Mouse (Mus musculus): ENCODE data around the gene Hpn. TPM values are rescaled to one million over a fixed set of nuclear protein-coding genes. Genes with fewer than 3 reads are reported as not detected.
A peak's percentile ranks its signal among the peaks of the same experiment; 100 is the strongest.

Gene Hpn
- polyA plus RNA-seq (2015; fragmentation: Nextera tagmentation; extraction: Ambion mirVana) = 3.0 and 3.2 TPM in 2 replicates

DNA sequence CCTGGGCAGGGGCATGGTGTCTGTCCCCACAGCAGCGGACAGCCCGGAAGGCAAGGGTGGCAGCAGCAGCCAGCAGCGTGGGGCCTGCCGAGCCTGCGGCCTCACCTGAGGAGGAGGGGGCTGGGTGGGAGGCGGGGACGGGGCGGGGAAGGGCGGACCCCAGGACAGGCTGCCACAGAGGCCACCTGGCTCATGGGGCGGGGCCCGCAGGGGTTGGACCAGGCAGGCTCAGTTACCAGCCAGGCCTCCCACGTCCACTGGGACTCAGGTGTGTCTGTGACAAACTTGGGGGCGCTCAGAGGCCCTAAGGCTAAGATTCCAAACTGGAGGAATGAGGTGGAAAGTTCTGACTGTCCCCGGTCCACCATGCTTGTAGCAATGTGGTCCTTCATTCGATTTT, at the start of gene Hpn:
Gene Hpn, minus strand, starts transcription at position 109 of the 400 bp plus-strand sequence.
- Histone ChIP-seq H3K36me3 (no peaks in the 10 kb centered on the region), H3K4me3 (peak within 1 kb of the TSS; percentile 10; the same call in 1 of the 2 replicates), H3K4me1 (peaks cover 10% of the 10 kb centered on the region), H3K27me3 (no peaks in the 10 kb centered on the region), H3K4me2 (replicated peaks) (peak within 1 kb of the TSS; percentile 45), H3K9me3 (no peaks in the 10 kb centered on the region), H3K9ac (peak within 1 kb of the TSS; percentile 39; the same call in 1 of the 2 replicates), H3K27ac (peak within 1 kb of the TSS; percentile 44; the same call in 1 of the 2 replicates)
- ATAC-seq (ENCODE audit: low FRiP score, low read depth) = no peak
- 14% methylated on average over 12 of the region's 15 CpGs for WGBS

DNA sequence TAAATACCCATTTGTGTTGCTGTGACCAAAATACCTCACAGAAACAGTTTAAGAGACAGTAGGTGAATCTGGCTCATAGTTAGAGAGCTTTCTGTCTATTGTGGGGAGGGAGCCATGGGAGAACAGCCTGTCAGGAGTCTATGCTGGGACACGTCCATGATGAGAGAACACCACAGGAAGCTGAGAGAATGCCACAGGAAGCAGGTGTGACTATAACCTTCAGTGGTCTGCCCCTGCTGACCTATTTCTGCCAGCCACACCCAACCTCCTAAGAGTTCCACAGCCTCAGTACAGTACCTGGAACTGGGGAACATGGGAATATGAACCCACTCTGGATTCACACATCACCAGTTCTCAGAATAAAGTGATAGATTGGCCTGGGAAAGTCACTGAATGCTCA, 49.7 kb upstream of the Hpn start:
- Histone ChIP-seq H3K4me3 (no peak overlapping the region), H3K4me1 (no peaks in the 10 kb centered on the region), H3K4me2 (replicated peaks) (no peak overlapping the region), H3K9me3 (no peaks in the 10 kb centered on the region), H3K36me3 (no peaks in the 10 kb centered on the region), H3K27ac (no peak overlapping the region), H3K27me3 (no peaks in the 10 kb centered on the region), H3K9ac (no peak overlapping the region)
- ATAC-seq (ENCODE audit: low FRiP score, low read depth) = no peak
- 67% methylated on average over 1 of the region's 1 CpGs for WGBS

DNA sequence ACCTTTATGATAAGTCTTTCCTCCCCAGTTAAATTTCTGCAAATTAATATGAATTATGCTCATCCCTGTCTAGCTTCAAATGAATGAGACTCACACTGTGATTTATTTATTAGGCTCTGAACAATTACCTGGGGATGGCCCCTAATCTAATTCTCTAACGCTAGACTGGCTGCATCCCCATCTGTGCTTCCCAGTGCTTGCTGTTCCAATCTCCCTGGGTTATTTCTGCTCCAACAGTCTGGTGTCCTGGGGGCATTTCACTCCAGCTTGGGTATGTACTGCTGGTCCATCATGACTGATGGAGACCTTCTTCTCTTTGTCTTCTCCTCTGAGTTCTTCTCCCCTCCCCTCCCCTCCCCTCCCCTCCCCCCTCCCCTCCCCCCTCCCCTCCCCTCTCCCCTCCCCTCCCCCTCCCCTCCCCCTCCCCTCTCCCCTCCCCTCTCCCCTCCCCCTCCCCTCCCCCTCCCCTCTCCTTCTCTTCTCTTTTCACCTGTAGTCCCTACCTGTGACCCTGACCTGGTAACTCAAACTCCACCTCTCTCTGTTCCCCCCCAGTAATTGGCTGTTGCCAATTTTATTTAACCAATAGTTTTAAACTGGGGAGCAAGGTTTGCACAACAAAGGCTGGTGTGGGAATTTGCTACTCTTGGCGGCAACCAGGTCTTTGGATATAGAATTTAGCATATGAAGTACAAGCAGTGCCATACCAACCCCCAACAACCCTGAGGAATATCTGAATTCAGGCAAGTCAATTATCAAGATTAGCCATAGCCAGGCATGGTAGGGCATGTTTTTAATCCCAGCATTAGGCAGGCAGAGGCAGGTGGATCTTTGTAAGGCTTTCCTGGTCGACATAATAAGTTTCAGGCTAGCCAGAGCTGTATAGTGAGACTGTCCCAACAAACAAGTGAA, 48.8 kb upstream of the Hpn start:
- no peaks in the 10 kb centered on the region for H3K36me3 ChIP-seq
- no peak overlapping the region for H3K4me3 ChIP-seq
- no peak overlapping the region for H3K27ac ChIP-seq
- no peak overlapping the region for H3K9ac ChIP-seq
- H3K4me2 ChIP-seq (replicated peaks) = no peak overlapping the region
- H3K4me1 ChIP-seq = no peaks in the 10 kb centered on the region
- no peak for ATAC-seq (ENCODE audit: low FRiP score, low read depth)
- WGBS = 68% methylated on average over 3 of the region's 3 CpGs
- no peaks in the 10 kb centered on the region for H3K27me3 ChIP-seq
- H3K9me3 ChIP-seq = no peaks in the 10 kb centered on the region

DNA sequence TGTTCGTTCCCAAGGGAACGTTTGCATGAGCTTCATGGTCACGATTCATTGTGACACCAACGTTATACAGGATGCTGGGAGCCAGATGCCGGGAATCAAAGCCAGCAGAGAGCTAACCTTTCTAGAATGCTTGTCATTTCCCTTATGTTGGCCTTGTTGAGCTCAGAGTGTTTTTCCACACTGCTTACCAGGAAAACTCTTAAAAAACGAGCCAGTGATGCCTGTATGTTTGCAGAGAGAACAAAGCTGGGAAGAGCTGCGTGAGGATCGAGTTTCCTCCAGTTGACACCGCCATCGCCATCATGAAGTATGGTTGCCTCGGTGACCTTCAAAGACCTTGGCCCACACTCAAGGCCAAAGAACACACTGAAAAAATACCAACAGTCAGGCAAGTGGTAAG, 47.2 kb upstream of the Hpn start:
- Histone ChIP-seq H3K27me3 (no peaks in the 10 kb centered on the region), H3K9me3 (no peaks in the 10 kb centered on the region), H3K4me2 (replicated peaks) (no peak overlapping the region), H3K27ac (no peak overlapping the region), H3K4me3 (no peak overlapping the region), H3K4me1 (no peaks in the 10 kb centered on the region), H3K36me3 (no peaks in the 10 kb centered on the region), H3K9ac (no peak overlapping the region)
- ATAC-seq (ENCODE audit: low FRiP score, low read depth) = no peak
- 69% methylated on average over 11 of the region's 11 CpGs for WGBS

- Histone ChIP-seq H3K36me3 (no peaks in the 10 kb centered on the region), H3K4me3 (no peak overlapping the region), H3K9me3 (no peaks in the 10 kb centered on the region), H3K4me1 (no peaks in the 10 kb centered on the region), H3K27ac (no peak overlapping the region), H3K27me3 (no peaks in the 10 kb centered on the region), H3K9ac (no peak overlapping the region), H3K4me2 (replicated peaks) (no peak overlapping the region)
- WGBS = 59% methylated on average over 3 of the region's 3 CpGs
- no peak for ATAC-seq (ENCODE audit: low FRiP score, low read depth)
Observed at GRCm38 (mm10) chr7:31161831-31162230, 46.7 kb upstream of the Hpn start.

GRCm38 (mm10) chr7:31161246-31161645, 46.2 kb upstream of the Hpn start:
- Histone ChIP-seq H3K27me3 (no peaks in the 10 kb centered on the region), H3K9me3 (no peaks in the 10 kb centered on the region), H3K4me2 (replicated peaks) (no peak overlapping the region), H3K9ac (no peak overlapping the region), H3K27ac (no peak overlapping the region), H3K4me3 (no peak overlapping the region), H3K4me1 (no peaks in the 10 kb centered on the region), H3K36me3 (no peaks in the 10 kb centered on the region)
- 74% methylated on average over 3 of the region's 3 CpGs for WGBS
- ATAC-seq (ENCODE audit: low FRiP score, low read depth) = no peak

GRCm38 (mm10) chr7:31160763-31161162, 45.7 kb upstream of the Hpn start:
- no peaks in the 10 kb centered on the region for H3K36me3 ChIP-seq
- no peaks in the 10 kb centered on the region for H3K9me3 ChIP-seq
- 82% methylated on average over 5 of the region's 5 CpGs for WGBS
- H3K27me3 ChIP-seq = no peaks in the 10 kb centered on the region
- no peak for ATAC-seq (ENCODE audit: low FRiP score, low read depth)
- H3K4me2 ChIP-seq (replicated peaks) = no peak overlapping the region
- no peak overlapping the region for H3K4me3 ChIP-seq
- peaks cover 3% of the 10 kb centered on the region for H3K4me1 ChIP-seq
- H3K27ac ChIP-seq = no peak overlapping the region
- no peak overlapping the region for H3K9ac ChIP-seq

DNA sequence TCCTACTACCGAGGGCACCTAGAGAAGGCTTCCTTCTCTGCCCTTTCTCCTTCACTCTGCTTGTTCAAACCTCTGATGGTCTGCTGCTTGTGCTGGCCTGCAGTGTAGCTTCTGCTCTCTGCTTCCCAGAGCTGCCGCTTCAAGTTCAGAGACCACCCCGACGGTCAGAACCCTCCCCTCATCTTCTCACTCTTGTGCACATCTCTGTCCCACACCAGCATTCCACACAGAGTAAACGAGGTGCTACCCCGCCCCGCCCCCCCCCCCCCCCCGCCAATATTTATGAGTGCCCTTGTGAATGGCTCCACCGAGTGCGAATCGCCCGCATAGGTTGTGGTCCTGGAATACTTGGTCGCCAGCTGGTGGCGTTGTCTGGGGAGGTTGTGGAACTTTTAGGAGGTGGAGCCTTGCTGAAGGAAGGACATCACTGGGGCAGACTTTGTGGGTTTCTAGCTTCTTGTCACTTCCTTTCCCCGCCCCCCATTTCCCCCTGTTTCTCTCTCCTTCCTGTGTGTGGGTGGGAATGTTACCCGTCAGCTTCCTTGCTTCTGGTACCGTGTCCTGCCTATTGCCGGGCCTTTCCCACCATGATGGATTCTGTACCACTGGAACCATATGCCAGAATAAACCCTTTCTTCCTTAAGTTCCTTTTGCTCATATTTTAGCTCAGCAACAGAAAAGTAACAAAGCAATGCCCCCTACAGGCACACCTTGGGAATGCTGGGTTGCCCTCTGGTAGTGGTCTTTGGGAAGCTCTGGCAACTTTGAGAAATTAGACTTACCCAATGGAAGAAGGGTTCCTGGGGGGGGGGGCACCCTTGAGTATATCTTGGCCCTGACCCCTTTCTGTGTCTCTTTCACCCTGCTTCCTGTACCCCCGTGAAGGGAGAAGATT, 41.2 kb upstream of the Hpn start:
- Histone ChIP-seq H3K9me3 (no peaks in the 10 kb centered on the region), H3K4me2 (replicated peaks) (0 out of 2 replicates have a peak overlapping the region, but pooled peaks have one; percentile 21), H3K27me3 (no peaks in the 10 kb centered on the region), H3K36me3 (no peaks in the 10 kb centered on the region), H3K4me1 (peaks cover 15% of the 10 kb centered on the region), H3K9ac (no peak overlapping the region), H3K27ac (peak overlapping the region; percentile 33; the same call in 1 of the 2 replicates), H3K4me3 (no peak overlapping the region)
- WGBS = 31% methylated on average over 17 of the region's 19 CpGs
- ATAC-seq (ENCODE audit: low FRiP score, low read depth) = no peak

- Histone ChIP-seq H3K9me3 (no peaks in the 10 kb centered on the region), H3K36me3 (no peaks in the 10 kb centered on the region), H3K27ac (peak within 1 kb of the TSS; percentile 33; the same call in 1 of the 2 replicates), H3K4me2 (replicated peaks) (0 out of 2 replicates have a peak within 1 kb of the TSS, but pooled peaks have one; percentile 21), H3K4me1 (peaks cover 16% of the 10 kb centered on the region), H3K4me3 (no peak within 1 kb of the TSS), H3K9ac (no peak within 1 kb of the TSS), H3K27me3 (no peaks in the 10 kb centered on the region)
- 52% methylated on average over 5 of the region's 5 CpGs for WGBS
- ATAC-seq (ENCODE audit: low FRiP score, low read depth) = no peak
Observed at GRCm38 (mm10) chr7:31155296-31156033, 40.4 kb upstream of the Hpn start, which contains the start of gene Gramd1a. Gene Gramd1a (minus strand): TSS chr7:31155896.

DNA sequence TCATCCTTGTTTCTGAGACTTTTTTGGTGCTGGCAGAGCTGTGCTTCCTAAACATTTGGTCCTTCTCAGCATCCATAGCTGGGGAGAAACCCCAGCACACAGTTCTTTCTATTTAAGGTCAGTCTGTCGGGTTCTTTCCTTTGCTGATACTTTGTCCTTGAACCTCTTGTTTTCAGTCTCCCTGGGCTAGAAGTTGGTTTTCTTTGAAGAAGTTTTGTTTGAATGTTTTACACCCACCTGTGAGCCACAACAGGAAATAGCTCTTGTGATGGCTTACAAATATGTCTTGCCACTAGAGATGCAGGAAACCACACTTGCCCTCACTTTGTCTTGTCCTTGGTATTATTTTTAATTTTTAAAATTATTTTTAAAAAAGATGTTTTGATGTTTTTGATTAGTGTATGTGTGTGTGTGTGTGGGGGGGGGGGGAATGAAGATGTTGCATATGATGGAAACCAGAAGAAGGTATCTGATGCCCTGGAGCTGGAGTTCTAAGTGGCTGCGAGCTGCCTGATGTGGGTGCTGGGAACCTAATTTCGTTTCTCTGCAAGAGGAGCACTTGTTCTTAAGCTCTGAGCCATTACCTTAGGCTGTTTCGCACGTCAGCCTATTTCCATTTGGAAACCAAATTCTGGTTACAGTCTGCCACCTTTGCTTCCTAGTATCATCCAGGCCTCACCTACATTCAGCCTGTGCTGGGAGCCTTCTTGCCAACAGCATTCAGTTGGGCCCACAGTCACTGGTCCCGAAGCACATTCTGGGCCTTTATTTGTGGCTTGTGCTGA, 38.6 kb upstream of the Hpn start:
- Histone ChIP-seq H3K36me3 (no peaks in the 10 kb centered on the region), H3K27me3 (no peaks in the 10 kb centered on the region), H3K4me1 (peaks cover 29% of the 10 kb centered on the region), H3K4me3 (no peak overlapping the region), H3K27ac (no peak overlapping the region), H3K4me2 (replicated peaks) (no peak overlapping the region), H3K9ac (no peak overlapping the region), H3K9me3 (no peaks in the 10 kb centered on the region)
- 93% methylated on average over 6 of the region's 6 CpGs for WGBS
- ATAC-seq (ENCODE audit: low FRiP score, low read depth) = no peak
